11 mouse cellular contexts compared by ENCODE assay signal in genomic region chr16:36622320-36622719, GRCm38 (mm10). TPM values are rescaled to one million over a fixed set of nuclear protein-coding genes. Genes with fewer than 3 reads are reported as not detected.
A peak's percentile ranks its signal among the peaks of the same experiment; 100 is the strongest.
DNase-seq lines count a peak whose midpoint lies in the region; ATAC-seq and TF ChIP-seq lines count a peak whose summit lies in the region.
"Had no signal": no experiment of that assay in that cellular context is flagged by ENCODE, and none has a peak within 500 bp of the region (broad histone marks: within the 10 kb centered on the region; RNA-seq: fewer than 3 reads in every experiment).

No protein-coding gene starts in this region.

- H3K27me3 ChIP-seq in embryonic facial prominence, embryonic 11.5 days (ENCODE audit: control insufficient read depth, insufficient read depth, low read length) = no peaks in the 10 kb centered on the region
- no peaks in the 10 kb centered on the region for H3K27me3 ChIP-seq in embryonic facial prominence, embryonic 10.5 days (replicated peaks; ENCODE audit: low read depth, poor library complexity, severe bottlenecking)
- no peaks in the 10 kb centered on the region for H3K27me3 ChIP-seq in kidney, adult 2 months (replicated peaks; ENCODE audit: control insufficient read depth, insufficient read depth, low read length)
- H3K27me3 ChIP-seq in kidney, embryonic 14.5 days (ENCODE audit: control insufficient read depth, insufficient read depth, low read length) = no peaks in the 10 kb centered on the region
- H3K27me3 ChIP-seq: lung, embryonic 15.5 days had no signal

- TF ChIP-seq POLR2A in kidney, adult 2 months (IDR thresholded peaks at IDR 0.05; ENCODE audit: low read depth, low read length) = no peak

- ATAC-seq in embryonic facial prominence, embryonic 11.5 days (replicated peaks; ENCODE audit: insufficient number of reproducible peaks, low FRiP score, low TSS enrichment, low read depth) = no peak
- no peak; the same call in 1 of the 2 replicates for ATAC-seq in kidney, embryonic 14.5 days (ENCODE audit: low FRiP score, low TSS enrichment)
- ATAC-seq in monocyte, adult 5-6 weeks (replicated peaks; ENCODE audit: insufficient number of reproducible peaks, low FRiP score, low TSS enrichment, poor library complexity, severe bottlenecking) = no peak

- 79% methylated on average over 3 of the region's 3 CpGs for WGBS in embryonic facial prominence, embryonic 11.5 days
- 83% methylated on average over 3 of the region's 3 CpGs for WGBS in embryonic facial prominence, embryonic 10.5 days
- WGBS in kidney, adult 2 months = 44% methylated on average over 3 of the region's 3 CpGs
- 76% methylated on average over 3 of the region's 3 CpGs for WGBS in kidney, embryonic 14.5 days

- no peak overlapping the region for H3K9ac ChIP-seq in embryonic facial prominence, embryonic 11.5 days (replicated peaks; ENCODE audit: low read length)
- no peak overlapping the region for H3K9ac ChIP-seq in kidney, embryonic 14.5 days (ENCODE audit: low read depth, low read length)
- H3K9ac ChIP-seq: lung, embryonic 15.5 days had no signal

- peak; percentile 58 for TF ChIP-seq CTCF in kidney, adult 2 months (conservative IDR thresholded peaks at IDR 0.05; ENCODE audit: insufficient read depth, insufficient read length, low read depth, low read length)

- no peaks in the 10 kb centered on the region for H3K9me3 ChIP-seq in embryonic facial prominence, embryonic 11.5 days (replicated peaks; ENCODE audit: control insufficient read depth, low read length)
- H3K9me3 ChIP-seq in embryonic facial prominence, embryonic 10.5 days = no peaks in the 10 kb centered on the region
- H3K9me3 ChIP-seq in kidney, embryonic 14.5 days (ENCODE audit: control insufficient read depth, low read length) = no peaks in the 10 kb centered on the region
- H3K9me3 ChIP-seq: lung, embryonic 15.5 days had no signal

- no peaks in the 10 kb centered on the region for H3K4me1 ChIP-seq in embryonic facial prominence, embryonic 11.5 days (ENCODE audit: control insufficient read depth, insufficient read depth, low read length)
- no peaks in the 10 kb centered on the region for H3K4me1 ChIP-seq in embryonic facial prominence, embryonic 10.5 days
- H3K4me1 ChIP-seq in kidney, adult 2 months (ENCODE audit: control insufficient read depth, insufficient read depth, low read length) = no peaks in the 10 kb centered on the region
- no peaks in the 10 kb centered on the region for H3K4me1 ChIP-seq in kidney, embryonic 14.5 days (ENCODE audit: control insufficient read depth, insufficient read depth, low read length)
- H3K4me1 ChIP-seq: lung, embryonic 15.5 days had no signal

- DNase-seq in embryonic facial prominence, embryonic 11.5 days (ENCODE audit: low spot score) = peak; percentile 5
- DNase-seq in embryonic facial prominence, embryonic 10.5 days (ENCODE audit: low spot score) = no peak
- peak; percentile 52 for DNase-seq in kidney, adult 2 months
- DNase-seq in testis, postnatal 10 days (ENCODE audit: low spot score) = peak; percentile 13
- no peak for DNase-seq in testis, postnatal 14 days (ENCODE audit: low spot score)
- no peak for DNase-seq in cerebellum, adult 18-20 months
- DNase-seq: cerebellum, adult 9-10 months had no signal

- no peak overlapping the region for H3K4me3 ChIP-seq in embryonic facial prominence, embryonic 11.5 days (ENCODE audit: low read depth, low read length)
- H3K4me3 ChIP-seq in embryonic facial prominence, embryonic 10.5 days = no peak overlapping the region
- H3K4me3 ChIP-seq in kidney, adult 2 months (ENCODE audit: insufficient read depth, low read depth, low read length) = no peak overlapping the region
- H3K4me3 ChIP-seq in kidney, embryonic 14.5 days (ENCODE audit: low read length) = no peak overlapping the region
- H3K4me3 ChIP-seq: lung, embryonic 15.5 days had no signal

- no peak overlapping the region for H3K27ac ChIP-seq in embryonic facial prominence, embryonic 11.5 days (replicated peaks; ENCODE audit: low read depth, low read length)
- H3K27ac ChIP-seq in embryonic facial prominence, embryonic 10.5 days (replicated peaks) = no peak overlapping the region
- H3K27ac ChIP-seq in kidney, adult 2 months (ENCODE audit: insufficient read depth, low read depth, low read length) = no peak overlapping the region
- no peak overlapping the region for H3K27ac ChIP-seq in kidney, embryonic 14.5 days (ENCODE audit: low read depth, low read length)
- H3K27ac ChIP-seq: lung, embryonic 15.5 days had no signal

- H3K4me2 ChIP-seq in embryonic facial prominence, embryonic 11.5 days (ENCODE audit: low read depth, low read length) = no peak overlapping the region
- H3K4me2 ChIP-seq in kidney, embryonic 14.5 days (replicated peaks; ENCODE audit: low read depth, low read length) = no peak overlapping the region
- H3K4me2 ChIP-seq: lung, embryonic 15.5 days; midbrain, embryonic 11.5 days had no signal

- no peaks in the 10 kb centered on the region for H3K36me3 ChIP-seq in embryonic facial prominence, embryonic 11.5 days (replicated peaks; ENCODE audit: control insufficient read depth, insufficient read depth, low read depth, low read length)
- H3K36me3 ChIP-seq in embryonic facial prominence, embryonic 10.5 days (replicated peaks) = no peaks in the 10 kb centered on the region
- H3K36me3 ChIP-seq in kidney, adult 2 months (ENCODE audit: control insufficient read depth, insufficient read depth, low read length) = no peaks in the 10 kb centered on the region
- no peaks in the 10 kb centered on the region for H3K36me3 ChIP-seq in kidney, embryonic 14.5 days (ENCODE audit: control insufficient read depth, insufficient read depth, low read length)
- H3K36me3 ChIP-seq: lung, embryonic 15.5 days had no signal

RNA-seq across cellular contexts. Expression of gene Cd86, which starts 43.6 kb away (rescaled TPM):
- 0.60 and 1.4 TPM in 2 replicates for polyA plus RNA-seq in embryonic facial prominence, embryonic 11.5 days (2014; fragmentation: Nextera tagmentation; extraction: Ambion mirVana)
- 0.62 and 0.93 TPM in 2 replicates for polyA plus RNA-seq in embryonic facial prominence, embryonic 10.5 days (2016; fragmentation: Nextera tagmentation; extraction: Ambion mirVana)
- 1.2 and 2.3 TPM in 2 replicates for polyA plus RNA-seq in kidney, adult 2 months (2012; rRNA removed)
- polyA plus RNA-seq in kidney, embryonic 14.5 days (2014; fragmentation: Nextera tagmentation; extraction: Ambion mirVana) = 1.2 and 1.4 TPM in 2 replicates
- 63.3 to 72.4 TPM (median 72.1 TPM) in 3 replicates for total RNA-seq in monocyte, adult 5-6 weeks (2017)

Comparison
In these comparisons a context has a peak if more than half of its experiments do, and no peak if none do; other contexts are left out.
1. DNase-seq: peak in embryonic facial prominence, embryonic 11.5 days (single experiment), kidney, adult 2 months (single experiment) and testis, postnatal 10 days (single experiment); none in embryonic facial prominence, embryonic 10.5 days (single experiment), testis, postnatal 14 days (single experiment) and cerebellum, adult 18-20 months (0 of 2).